Mouse (Mus musculus) cerebellum, postnatal 14 days (tissue): ENCODE results near the gene Rab37.

ENCODE experiments used
- DNase-seq, 2 experiments: peaks; one replicate each; pipeline ENCODE4 v3.0.0; 2021; ENCODE audit warnings: mixed read lengths in 2 of 2

Gene Rab37

GRCm38 (mm10) chr11:115091362-115091901, at the start of gene Rab37:
TSS of gene Rab37 (plus strand) at chr11:115091431.
- peak; percentile 34 to 50 for DNase-seq

GRCm38 (mm10) chr11:115048259-115048658, 43.0 kb upstream of the Rab37 start, which contains the start of gene Cd300ld3:
TSS of gene Cd300ld3 (minus strand) at chr11:115048409.
- DNase-seq, result no peak

- peak; percentile 89 to 95 for DNase-seq
Observed at GRCm38 (mm10) chr11:115049282-115049895, 41.8 kb upstream of the Rab37 start.

- DNase-seq, result no peak
Observed at GRCm38 (mm10) chr11:115052206-115052605, 39.0 kb upstream of the Rab37 start.

GRCm38 (mm10) chr11:115052991-115053390, 38.2 kb upstream of the Rab37 start:
- no peak for DNase-seq

DNA sequence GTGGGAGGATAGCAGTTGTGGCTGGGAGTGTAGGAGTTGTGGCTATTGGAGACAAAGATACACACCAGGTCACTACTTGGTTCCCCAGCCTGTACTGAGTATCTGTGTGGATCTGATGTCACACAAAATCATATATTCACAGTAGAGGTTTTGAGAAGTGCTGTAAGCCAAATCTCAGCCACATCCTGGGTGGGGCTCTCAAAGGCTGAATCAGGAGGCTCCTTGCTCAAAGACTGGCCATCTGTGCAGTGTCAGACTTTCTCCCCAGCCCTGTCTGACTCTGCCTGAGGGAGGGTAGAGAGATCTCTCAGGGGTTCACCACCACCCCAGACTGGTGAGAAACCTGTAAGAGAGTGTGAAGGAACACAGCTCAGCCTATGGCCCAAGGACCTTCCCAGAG, 36.7 kb upstream of the Rab37 start:
- DNase-seq, result no peak

- no peak for DNase-seq
Observed at GRCm38 (mm10) chr11:115058701-115059100, 32.5 kb upstream of the Rab37 start.

- no peak for DNase-seq
Observed at GRCm38 (mm10) chr11:115059797-115060196, 31.4 kb upstream of the Rab37 start.

- no peak for DNase-seq
Observed at GRCm38 (mm10) chr11:115062077-115062476, 29.2 kb upstream of the Rab37 start, which contains the start of gene Cd300e. TSS of gene Cd300e (minus strand) at chr11:115062177.

GRCm38 (mm10) chr11:115066768-115067167, 24.5 kb upstream of the Rab37 start:
- no peak for DNase-seq

- peak; percentile 48 to 56 for DNase-seq
Observed at GRCm38 (mm10) chr11:115071015-115071551, 20.1 kb upstream of the Rab37 start.

GRCm38 (mm10) chr11:115071631-115072294, 19.5 kb upstream of the Rab37 start:
- no peak for DNase-seq

DNA sequence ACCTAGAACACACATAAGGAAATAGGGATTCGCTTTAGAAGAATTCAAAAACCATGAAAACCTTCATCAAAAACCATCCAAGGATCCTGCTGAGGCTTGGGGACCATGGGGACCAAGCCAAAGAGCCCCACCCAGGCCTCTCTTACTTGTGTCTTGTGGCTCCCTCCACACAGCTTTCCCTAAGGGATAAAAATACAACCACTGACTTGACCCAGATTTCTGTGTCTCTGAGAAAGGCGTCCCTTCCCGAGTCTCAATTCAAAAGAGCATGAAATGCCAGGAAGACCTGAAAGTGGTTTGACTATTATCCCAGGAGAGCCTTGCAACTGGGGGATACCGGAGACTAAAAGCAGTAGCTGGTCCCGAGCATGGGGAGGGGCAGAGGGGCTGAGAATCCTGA, 18.2 kb upstream of the Rab37 start:
- no peak for DNase-seq

GRCm38 (mm10) chr11:115075407-115075806, 15.8 kb upstream of the Rab37 start:
- no peak for DNase-seq

DNA sequence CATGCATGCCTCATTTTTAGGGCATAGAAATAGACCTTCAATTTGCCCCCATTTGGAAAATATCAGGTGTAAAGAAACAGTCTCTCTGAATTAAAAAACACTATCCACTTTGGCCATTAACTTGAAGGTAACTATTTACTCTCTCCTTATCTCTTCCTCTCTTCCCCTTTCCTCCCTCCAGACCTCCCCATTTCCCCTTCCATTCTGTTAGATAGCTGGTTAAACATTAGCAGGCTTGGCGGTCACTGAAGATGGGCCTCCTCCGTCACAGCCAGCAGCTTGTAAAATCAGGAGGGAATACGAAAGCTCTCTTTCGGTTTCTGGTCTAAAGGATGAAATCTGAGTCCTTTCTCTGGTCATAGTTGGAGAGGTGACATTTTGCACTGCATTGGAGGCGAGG, 15.4 kb upstream of the Rab37 start:
- DNase-seq, result no peak

- no peak for DNase-seq
Observed at GRCm38 (mm10) chr11:115077436-115077835, 13.8 kb upstream of the Rab37 start.

GRCm38 (mm10) chr11:115078680-115079079, 12.6 kb upstream of the Rab37 start:
- DNase-seq, result no peak

- DNase-seq, result peak; percentile 73 to 81
Observed at GRCm38 (mm10) chr11:115080886-115081285, 10.3 kb upstream of the Rab37 start.

DNA sequence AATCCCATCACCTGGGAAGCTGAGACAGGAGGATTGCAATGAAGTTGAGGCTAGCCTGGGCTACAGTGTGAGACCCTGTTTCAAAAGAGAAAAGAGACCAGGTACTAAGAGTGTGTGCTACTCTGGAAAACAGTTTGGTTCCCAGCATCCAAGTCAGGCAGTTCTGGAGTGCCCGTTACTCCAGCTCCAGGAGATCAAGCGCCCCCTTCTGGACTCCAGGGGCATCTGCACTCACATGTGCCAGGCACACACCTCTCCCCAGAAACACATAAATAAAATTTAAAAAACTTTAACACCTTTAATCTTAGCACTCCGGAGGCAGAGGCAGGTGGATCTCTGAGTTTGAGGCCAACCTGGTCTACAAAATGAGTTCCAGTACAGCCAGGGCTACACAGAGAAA, 9.9 kb upstream of the Rab37 start:
- no peak for DNase-seq

GRCm38 (mm10) chr11:115082196-115082595, 9.0 kb upstream of the Rab37 start:
- DNase-seq, result peak; percentile 16 to 34

DNA sequence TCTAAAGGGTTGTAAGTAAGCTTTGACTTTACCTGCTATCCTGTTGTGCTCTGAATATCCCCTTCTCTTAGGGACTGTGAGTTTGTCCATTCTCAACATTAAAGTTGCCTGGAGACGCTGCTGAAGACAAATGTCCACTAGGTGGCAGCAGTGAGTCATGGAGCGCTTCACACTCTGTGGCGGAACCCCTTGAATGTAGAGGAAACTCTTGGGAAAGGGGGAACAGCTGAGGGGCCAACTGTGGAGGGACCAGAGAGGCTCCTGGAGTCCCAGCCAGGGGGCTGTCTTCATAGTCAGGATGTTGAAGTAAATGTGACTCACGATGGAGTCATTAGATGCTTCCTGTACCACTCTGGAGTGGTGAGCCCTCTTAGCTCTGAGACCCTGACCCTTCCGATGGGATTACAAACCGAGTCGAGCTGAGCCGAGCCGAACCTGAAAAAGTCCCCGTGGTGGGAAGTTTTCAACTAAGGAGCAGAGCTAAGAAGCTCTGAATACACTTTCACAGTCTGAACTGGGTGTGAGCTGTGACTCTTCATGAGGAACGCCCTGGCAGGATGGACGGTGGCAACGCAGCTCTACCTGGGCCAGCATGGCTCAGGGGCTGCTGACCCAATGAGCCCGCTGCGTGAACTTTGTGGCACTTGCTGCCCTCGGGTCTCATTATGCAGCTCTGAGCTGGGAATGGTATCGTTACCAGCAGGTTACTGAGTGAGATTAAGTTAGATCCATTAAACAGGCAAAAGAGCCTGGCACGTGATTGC, 7.7 kb upstream of the Rab37 start:
- DNase-seq, result peak; percentile 92 to 94

GRCm38 (mm10) chr11:115084595-115084994, 6.6 kb upstream of the Rab37 start:
- DNase-seq, result peak; percentile 19 to 22

- no peak for DNase-seq
Observed at GRCm38 (mm10) chr11:115085064-115085463, 6.2 kb upstream of the Rab37 start.
